Mouse (Mus musculus): ENCODE measurements around the gene Pou2f1.

DNA sequence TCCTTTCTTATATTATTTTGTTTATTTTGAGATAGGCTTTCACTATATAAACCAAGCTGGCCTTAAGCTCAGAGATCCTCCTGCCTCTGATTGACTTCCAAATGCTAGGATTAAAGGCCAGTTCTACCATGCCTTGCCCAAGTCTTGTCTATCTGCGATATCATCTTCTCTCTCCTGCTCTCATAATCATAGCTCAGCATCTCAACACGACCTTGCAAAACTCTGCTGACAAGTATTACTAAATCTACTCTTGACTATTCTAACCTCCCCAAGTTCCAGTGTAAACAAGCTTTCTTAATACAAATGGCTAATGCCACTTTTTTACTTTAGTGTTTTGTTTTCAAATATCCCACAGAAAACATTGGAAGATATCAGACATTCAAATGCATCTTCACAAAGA lies 94.3 kb downstream of the Pou2f1 start:
- no peak for TF ChIP-seq CTCF (IDR thresholded peaks at IDR 0.05; ENCODE audit: low read depth)
- no peak for TF ChIP-seq EP300 (IDR thresholded peaks at IDR 0.05; ENCODE audit: low read depth)

All from liver, postnatal 0 days (tissue).